Mouse (Mus musculus): ENCODE results near the gene Pde4d.
A peak's percentile ranks its signal among the peaks of the same experiment; 100 is the strongest.

The Pde4d gene

DNA sequence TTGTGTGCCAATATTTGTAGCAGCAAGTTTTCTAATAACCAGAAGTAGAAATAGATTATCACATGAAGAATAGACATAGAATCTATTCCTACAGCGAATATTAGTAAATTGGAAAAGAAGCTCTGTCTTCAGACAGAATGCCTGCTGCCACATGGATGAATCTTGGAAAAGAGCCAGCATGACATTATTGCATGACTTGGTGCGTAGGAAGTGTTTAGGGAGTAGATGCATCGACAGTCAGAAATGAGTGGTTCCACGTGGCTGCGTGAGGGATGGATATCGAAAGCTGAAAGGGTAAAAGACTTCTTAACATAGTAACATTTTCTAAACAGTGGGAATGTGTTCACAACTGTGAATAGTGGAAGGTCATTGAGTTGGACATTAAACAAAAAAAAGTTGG lies 912.6 kb downstream of the Pde4d start:
- no peak for DNase-seq (ENCODE audit: low read depth, low spot score)

DNA sequence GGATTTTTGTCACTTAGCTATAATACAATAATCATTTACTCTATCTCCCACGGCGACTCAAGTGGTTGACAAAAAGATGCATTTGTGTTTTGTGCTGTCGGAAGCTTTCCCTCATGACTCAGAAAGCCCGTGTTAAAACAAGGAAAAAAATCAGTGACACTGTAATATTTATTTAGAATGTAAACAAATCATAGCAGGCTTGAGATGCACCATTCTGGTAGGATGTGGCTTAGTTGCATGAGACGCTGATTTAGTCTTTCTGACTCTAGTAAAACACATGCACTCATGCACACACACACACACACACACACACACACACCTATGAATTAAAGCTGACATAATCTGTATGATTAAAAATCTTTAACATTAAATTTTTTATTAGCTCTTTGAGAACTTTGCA lies 924.7 kb downstream of the Pde4d start:
- DNase-seq (ENCODE audit: low read depth, low spot score), result no peak

DNA sequence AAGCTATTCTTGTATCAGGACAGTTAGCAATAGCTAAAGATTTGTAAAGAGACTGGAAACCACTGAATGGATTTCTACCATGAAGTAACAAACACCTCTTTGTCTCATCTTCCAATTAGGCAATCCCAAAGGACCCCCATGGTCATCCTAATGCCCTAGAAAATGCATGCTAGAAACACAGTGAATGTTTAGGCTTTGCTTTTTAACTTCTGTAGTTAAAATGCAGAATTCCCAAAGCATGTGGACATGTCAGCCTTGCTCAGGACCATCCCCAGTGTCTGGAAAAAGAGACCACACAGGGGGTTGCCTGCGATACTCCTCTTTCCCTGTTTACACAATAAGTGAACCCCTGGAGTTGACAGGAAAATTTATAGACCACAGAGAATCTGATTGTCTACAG lies 926.9 kb downstream of the Pde4d start:
- DNase-seq (ENCODE audit: low read depth, low spot score), result no peak

DNA sequence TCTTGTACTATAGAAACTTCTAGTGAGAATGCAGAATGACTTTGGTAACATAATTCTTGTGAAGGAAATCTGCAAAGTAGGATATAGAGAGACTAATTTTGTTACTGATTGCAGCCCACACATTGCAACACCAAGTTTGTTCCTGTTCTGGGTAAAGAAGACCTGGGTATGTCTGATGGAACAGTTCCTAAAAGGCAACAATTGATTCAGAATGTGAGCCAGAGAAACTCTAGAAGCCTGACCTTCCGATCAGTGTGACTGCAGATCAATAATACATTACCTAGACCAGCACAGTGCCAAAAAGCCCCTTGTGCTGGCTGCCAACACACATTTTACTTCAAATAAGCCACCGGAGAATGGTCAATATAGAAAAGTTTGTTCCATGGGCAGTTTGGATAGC lies 930.4 kb downstream of the Pde4d start:
- DNase-seq (ENCODE audit: low read depth, low spot score), result no peak

DNA sequence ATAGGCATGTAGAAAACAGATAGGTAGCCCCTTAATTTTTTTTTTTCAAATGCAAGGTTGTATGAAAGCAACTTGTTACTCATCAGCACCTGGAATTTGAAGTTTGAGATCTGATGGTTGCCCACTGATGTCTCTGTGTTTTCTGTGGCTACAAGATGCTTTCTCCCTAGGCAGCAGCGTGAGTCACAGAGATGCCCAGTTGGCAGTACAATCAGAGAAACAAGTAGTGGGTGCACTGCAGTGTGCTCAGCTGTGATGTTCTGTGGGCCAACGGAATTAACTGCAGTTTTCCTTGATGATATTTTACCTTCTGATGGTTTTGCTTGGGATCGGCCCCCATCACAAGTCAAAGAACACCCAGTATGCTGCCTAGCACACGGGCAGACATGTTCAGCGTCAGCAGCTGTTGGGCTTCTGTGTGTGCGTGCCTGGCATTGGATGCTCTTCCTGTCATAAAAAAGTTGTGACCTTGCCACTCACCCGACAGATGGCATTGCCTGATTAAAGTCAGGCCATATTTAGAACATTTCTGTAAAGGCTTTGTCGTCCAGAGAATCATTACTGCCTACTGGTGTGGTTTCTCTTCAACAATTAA lies 939.0 kb downstream of the Pde4d start:
- DNase-seq (ENCODE audit: low read depth, low spot score), result no peak

DNA sequence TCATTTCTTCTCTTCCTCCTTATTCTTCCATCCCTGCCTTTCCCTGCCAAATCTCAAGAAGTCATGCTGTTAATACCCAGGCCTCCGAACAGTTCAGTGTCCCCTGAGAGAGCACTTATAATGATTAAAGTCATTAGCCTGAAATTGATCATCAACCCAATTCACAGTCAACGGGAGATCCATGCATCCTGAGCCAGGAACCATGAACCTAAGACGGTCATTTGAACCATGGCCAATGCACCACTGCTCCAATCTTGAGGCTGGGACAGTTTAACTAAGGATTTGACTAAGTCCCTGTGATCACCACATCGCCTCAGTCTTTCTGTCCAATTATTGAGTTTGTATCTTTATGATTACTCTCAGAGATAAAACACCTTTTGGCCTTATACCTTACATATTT lies 952.6 kb downstream of the Pde4d start:
- no peak for DNase-seq (ENCODE audit: low read depth, low spot score)

DNA sequence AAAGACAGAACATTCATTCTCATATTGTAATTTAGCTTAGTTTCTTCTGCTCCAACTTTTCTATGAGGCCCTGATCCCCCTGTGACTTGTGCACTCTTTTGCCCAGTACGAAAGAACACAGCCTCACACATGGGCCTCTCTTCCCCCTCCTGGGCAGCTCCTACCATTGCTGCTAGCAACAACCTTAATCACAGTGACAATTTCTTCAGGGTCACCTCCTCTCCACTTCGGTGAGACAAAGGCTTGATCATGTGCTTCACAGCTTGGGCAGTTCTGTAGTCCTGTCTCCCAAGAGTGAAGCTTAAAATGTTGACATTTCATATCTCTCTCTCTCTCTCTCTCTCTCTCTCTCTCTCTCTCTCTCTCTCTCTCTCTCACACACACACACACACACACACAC lies 953.2 kb downstream of the Pde4d start:
- DNase-seq (ENCODE audit: low read depth, low spot score), result no peak

DNA sequence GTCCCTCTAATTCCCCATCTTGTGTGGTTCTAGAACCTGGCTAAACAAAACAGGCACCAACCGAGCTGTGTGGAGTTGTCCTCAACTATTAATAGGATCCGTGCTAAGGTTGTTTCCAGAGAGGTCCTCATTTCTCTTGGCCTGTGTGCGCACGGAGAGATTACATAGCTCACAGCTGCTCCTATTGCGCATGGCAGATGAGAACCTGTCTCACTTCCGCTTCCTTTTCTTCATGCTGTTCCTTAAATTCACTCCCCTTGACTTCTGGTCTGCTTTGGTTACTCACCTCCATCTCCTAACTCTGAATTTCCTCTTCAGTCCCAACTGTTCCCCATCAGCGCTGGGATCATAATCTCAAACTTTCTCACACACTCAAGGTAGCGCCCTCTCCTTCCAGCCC lies 956.6 kb downstream of the Pde4d start:
- DNase-seq (ENCODE audit: low read depth, low spot score), result no peak

DNA sequence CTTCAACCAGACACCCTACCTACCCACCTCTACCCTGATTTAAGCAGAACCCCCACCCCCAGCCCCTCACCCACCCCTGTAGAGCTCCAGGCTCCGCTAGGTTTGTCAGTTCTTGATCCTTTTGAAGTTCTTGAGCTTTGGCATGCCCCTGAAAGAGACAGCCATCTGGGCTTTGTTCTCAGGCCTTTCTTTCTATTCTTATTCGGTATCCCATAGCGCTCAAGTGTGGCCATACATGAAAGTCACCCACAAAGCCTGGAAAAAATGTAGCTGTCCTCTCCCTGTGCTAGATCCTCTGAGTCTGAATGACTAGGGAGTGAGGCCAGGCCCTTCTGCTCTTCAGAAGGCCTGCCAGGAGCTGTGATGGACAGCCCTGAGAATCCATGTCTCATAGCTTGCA lies 957.6 kb downstream of the Pde4d start:
- DNase-seq (ENCODE audit: low read depth, low spot score), result no peak

DNA sequence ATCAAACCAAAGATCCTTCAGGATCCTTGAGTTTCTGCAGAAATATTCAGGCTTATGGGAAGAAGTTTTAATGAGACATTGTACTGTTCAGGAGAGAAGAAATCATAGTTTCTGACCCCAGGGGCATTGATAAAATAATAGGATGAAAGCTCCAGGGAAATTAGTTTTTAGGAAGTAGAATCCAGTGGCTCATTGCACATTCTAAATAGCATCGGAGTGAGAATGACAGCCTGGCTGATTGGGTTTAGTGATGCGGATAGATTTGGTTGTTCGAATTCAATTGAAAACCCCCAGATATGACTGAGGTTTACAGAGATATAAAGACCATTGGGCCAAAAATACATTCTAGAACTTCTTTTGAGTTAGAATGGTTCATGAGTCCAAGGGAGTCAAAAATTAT lies 970.7 kb downstream of the Pde4d start:
- no peak for DNase-seq (ENCODE audit: low read depth, low spot score)

DNA sequence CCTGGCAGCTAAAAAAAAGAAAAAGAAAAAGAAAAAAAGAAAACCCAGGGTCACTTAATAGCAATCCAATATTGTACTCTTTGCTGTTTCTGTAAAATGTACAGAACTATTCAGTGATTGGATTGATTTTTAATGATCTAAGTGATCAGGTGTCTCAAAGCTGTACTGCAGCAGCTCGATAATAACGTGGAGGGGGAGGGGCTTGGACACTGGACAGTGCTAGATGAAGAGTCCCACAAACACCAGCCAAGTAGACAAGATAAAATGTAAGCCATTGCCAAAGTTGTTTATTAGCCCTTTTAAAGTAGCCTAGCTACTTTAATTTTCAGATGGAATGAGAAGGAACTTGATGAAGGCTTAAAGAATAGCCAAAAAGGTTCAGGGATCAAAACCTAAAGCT lies 975.2 kb downstream of the Pde4d start:
- no peak for DNase-seq (ENCODE audit: low read depth, low spot score)

DNA sequence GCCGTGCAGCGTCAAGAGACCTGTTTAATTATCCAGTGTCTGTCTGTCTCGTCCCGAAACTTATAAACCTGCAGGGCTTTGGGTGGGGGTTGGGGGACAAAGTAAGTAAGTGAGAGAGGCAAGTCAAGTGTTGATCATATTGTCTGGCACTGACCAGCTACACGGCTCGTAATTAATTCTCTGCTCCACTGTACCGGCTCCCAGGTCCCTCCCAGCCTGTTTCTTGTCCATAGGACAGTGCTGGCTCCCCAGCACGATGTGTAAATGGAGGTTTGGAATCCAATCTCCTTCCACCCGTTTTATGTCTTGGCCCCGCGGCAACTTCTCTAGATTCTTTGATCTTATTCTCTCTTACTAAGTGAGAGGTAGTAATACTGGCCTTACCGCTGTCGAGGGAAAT lies 975.8 kb downstream of the Pde4d start:
- no peak for DNase-seq (ENCODE audit: low read depth, low spot score)

DNA sequence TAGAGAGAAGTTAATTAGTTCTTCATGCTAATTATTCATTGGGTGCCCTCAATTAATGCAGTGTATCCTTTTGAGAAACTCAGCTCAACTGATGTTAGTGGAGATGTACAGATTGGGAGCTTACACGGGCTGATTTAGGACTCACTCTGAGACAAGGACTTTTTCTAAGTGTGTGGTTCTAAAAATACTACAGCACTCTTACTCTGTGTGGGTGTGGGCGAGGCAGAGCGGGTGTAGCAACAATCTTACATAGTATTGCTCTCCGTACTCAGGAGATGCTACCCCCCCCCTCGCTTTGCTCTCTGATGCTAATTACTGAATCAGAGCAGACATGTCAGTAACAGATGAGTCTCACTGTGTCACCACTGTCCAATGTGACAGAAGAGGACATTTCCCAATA lies 976.3 kb downstream of the Pde4d start:
- no peak for DNase-seq (ENCODE audit: low read depth, low spot score)

DNA sequence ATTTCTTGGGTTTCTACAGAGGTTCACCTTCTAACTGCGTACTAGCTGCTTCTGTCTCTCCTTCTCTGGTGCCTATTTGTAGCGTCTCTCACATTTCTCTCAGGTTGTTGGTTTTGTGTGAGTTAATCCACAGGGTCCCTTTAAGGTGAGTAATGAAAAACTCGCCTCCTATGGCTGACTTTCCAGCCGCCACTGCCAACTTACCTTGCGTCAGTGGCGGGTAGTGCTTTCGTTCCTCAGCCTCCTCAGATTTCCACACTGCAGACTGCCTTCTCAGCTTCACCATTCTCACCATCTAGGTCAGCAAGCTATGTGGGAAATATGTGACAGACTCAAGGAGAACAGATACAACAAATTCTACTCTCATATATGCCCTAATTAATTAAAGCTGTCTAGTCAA lies 977.8 kb downstream of the Pde4d start:
- DNase-seq (ENCODE audit: low read depth, low spot score), result no peak

DNA sequence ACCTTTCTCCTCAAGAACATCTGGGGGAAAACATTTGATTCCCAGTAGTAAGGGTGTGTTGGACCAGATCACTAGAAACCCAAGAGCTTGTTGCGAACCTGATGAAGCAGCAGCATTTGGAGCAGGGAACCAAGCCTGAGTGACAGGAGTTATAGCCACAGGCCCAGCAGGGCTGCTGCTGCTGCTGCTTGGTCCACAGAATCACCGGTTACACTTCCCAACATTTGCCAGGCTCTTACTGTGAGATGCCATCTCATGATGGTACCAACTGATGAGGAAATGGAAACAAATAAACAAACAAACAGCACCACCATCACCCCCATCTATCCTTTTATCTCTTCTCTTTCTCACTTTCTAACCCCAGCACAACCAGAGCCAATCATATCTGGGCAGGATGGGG lies 979.8 kb downstream of the Pde4d start:
- DNase-seq (ENCODE audit: low read depth, low spot score), result no peak

DNA sequence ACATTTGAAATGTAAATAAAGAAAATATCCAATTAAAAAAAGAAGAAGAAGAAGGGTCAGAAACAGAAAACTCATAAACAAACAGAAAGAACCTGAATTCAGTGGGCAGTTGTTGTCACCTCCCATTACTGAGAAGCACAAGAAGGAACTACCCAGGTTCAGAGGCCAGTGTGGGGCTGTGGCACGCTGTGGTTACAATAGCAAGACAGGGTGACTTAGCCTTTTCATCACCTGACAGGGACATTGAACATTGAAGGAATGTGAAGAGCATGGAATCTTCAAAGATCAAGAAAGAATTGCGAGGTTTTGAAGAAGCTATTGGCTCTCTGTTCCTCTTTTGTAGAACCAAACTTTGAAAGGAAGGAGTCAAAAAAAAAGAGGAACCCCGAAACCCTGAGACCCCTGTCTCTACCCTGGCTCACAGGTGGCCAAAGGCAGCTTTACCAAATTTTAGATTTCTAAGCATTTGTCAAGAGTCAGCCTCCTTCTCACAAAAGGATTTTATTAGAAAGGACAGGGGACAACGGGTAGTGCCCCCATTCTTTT lies 987.6 kb downstream of the Pde4d start:
- no peak for DNase-seq (ENCODE audit: low read depth, low spot score)

DNA sequence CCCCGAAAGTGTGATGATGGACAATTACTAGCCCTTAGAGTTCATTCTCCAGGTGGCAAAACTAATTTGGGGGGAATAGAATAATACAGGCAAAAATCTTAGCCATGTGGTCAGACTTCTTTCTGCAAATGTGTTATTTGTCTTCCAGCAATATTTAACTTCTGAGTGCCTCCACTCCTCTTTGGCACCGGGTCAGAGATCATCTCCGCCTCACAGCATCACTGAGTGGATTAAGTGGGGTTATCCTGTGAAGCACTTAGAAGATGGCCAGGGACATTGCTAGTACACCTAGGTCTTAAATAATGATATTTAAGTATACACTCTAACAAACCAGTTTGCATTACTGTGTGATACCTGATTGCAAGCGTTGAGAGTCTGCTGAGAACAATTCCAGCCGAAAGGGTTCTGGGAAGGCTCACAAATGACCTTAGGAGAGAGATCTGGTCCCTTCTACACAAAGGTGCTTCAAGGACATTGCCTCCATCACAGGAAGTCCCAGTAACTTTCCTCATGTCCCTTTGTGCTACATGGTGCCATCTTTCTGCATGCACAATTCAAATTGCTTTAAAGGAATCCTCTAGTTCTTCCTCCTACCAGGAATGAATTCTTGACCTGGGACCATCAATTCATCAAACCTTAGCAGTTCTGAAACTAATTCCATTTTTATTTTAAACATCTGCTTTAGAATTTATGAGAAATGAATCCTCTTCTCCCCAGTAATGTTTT lies 989.9 kb downstream of the Pde4d start:
- no peak for DNase-seq (ENCODE audit: low read depth, low spot score)

DNA sequence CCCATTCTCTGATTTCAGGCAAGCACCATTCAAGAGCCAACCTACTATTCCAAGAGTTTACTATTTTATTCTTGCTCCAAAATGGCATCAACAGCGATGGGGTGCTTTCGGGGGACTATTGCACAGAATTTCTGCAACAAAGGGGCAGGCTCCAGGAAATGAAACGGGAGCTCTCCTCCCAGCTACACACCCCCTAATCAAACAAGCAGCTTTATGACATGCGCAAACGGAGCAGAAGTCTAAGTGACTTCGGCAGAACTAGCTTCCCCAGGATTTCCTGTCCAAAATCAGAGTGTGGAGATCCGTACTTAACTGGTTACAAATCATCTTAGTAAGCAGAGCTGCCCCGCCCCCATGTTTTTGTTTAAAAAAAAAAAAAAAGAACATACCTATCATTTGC lies 990.6 kb downstream of the Pde4d start:
- DNase-seq (ENCODE audit: low read depth, low spot score), result peak; percentile 83

DNA sequence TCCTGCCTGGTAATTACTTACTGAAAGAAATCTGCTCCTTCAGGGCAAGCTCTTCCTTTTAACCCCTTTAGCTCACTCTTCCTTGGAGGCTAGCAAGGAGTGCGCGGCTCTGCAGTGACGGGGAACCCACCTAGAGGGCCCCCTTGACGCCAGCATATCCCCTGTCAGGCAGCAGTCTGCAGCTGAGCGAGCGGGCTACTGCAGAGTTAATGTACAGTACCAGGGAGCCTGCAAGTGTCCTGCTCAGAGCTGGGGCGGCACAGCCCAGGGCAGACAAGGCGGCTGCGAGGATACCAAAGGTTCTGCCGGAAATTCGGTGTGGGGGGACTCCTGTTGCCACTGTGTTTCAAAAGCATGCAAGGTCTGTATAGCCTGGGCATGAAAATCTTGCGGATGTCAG lies 991.1 kb downstream of the Pde4d start:
- DNase-seq (ENCODE audit: low read depth, low spot score), result peak; percentile 85

DNA sequence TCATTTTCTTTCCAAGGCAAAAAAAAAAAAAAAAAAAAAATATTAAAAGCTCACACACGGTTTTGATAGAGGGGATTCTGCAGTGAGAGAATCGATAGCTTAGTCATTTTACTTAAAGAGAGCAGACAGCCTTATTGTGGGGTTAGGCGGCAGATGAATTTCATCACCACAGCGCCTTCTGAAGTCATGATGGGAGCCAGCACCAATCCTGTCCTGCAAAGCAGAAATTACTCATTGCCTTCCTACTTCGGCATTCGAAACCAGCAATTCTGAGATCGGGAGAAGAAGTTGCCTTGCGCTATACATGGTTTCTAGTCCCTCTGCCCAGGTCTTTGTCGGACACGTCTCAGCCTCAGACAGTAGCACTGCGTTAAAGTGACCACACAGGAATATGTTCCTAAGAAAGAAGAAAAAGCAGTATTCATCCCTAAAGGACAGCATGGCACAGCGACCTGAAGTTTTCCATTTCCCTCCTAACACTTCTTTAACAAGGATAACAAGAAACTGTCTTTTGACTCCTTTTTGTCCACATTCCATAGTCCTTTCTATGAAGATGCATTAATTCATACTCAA lies 991.7 kb downstream of the Pde4d start:
- DNase-seq (ENCODE audit: low read depth, low spot score), result peak; percentile 11

DNA sequence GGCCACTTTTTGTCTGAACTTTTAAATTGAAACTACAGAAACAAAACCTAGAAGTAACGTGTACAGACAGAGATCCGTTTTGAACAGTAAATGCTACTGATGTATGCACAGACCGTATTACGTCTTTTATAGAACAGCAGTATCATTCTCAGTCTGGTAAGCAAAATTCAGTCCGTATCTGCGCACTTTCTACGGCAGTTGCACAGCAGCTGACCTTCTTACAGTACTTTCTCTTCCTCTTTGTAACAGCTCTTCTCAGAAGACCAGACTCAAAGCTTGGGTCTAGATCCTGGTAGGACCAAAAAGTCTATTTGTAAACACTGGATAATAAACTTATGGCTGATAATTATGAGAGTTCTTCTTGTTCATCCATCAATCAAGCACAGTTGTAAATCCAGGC lies 996.4 kb downstream of the Pde4d start:
- no peak for DNase-seq (ENCODE audit: low read depth, low spot score)

DNA sequence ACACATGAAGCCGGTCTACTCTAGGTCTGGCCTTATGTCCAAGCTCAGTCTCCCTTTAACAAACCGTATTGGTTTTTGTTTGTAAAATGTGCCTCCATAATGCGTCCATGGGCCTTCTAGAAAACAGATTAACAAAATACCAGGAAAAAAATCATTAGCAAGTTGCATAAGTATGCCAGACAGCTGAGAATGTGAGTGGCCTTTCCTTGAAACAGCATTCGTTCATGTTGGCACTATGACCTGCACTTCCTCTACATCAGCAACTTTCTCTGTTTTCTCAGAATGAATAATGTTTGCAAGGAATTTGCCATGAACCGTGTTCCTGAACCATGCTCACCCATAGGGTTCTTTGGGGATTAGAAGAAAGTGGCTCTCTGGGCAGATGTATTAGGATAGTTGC lies 998.4 kb downstream of the Pde4d start:
- no peak for DNase-seq (ENCODE audit: low read depth, low spot score)

DNA sequence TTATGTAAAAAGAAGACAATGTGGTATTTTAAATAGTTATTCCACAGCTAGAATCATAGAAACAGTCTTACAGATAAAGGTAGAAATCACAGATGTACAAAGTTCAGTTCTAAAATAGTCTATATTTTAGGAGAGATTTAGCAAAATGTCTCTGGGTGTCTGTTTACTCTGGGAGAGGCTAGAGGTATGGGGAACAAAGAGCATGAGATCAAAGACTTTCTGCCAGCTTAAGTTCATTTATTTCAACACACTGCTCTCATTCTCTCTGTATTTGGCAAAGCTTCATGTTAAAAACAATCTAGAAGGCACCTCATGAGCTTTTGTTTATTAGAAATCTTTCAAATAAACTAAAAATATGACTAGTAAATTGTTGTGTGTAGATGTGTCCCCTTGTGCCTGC lies 1024.6 kb downstream of the Pde4d start:
- no peak for DNase-seq (ENCODE audit: low read depth, low spot score)
